Mouse (Mus musculus) heart, embryonic 14.5 days (tissue): ENCODE results near the gene Ccdc188. TPM values are rescaled to one million over a fixed set of nuclear protein-coding genes. Genes with fewer than 3 reads are reported as not detected.

ENCODE experiments used
- ATAC-seq: fragments of 200-750 bp; cut with Nextera tagmentation; 2 replicates; pipeline ENCODE4 v1.8.0; 2017; ENCODE audit warnings: low read depth, moderate TSS enrichment; ENCODE audit not compliant: insufficient number of reproducible peaks, insufficient read depth, low FRiP score
- H3K27ac ChIP-seq, 2 experiments: fragments of 200-500 bp in 1 of 2; fragments of 300-500 bp in 1 of 2; sonication (generic) in 1 of 2; replicated peaks in 1 of 2; 2 replicates each; pipeline ENCODE4 v1.5.1; 2012 to 2014; ENCODE audit warnings: low read depth in 2 of 2, low read length in 2 of 2, control low read depth in 1 of 2, mild to moderate bottlenecking in 1 of 2, mixed read lengths in 1 of 2; ENCODE audit not compliant: control insufficient read depth in 1 of 2, insufficient read depth in 1 of 2
- H3K27me3 ChIP-seq: fragments of 300-500 bp; sonication (generic); 2 replicates; pipeline ENCODE4 v1.6.1; 2014; ENCODE audit warnings: mild to moderate bottlenecking, low read length, control low read depth; ENCODE audit not compliant: control insufficient read depth, insufficient read depth
- H3K36me3 ChIP-seq: fragments of 300-500 bp; sonication (generic); 2 replicates; pipeline ENCODE4 v1.6.1; 2014; ENCODE audit warnings: mild to moderate bottlenecking, control low read depth, low read length, mixed read lengths; ENCODE audit not compliant: control insufficient read depth, insufficient read depth
- H3K4me1 ChIP-seq, 2 experiments: fragments of 200-500 bp in 1 of 2; fragments of 300-500 bp in 1 of 2; sonication (generic) in 1 of 2; 2 replicates each; pipeline ENCODE4 v1.6.1; 2012 to 2014; ENCODE audit warnings: low read length in 2 of 2, control low read depth in 1 of 2, mixed read lengths in 1 of 2; ENCODE audit not compliant: control insufficient read depth in 2 of 2, insufficient read depth in 2 of 2
- H3K4me2 ChIP-seq: fragments of 300-500 bp; sonication (generic); 2 replicates; pipeline ENCODE4 v1.6.1; 2014; ENCODE audit warnings: mild to moderate bottlenecking, low read length
- H3K4me3 ChIP-seq, 2 experiments: fragments of 200-500 bp in 1 of 2; fragments of 300-500 bp in 1 of 2; sonication (generic) in 1 of 2; 2 replicates each; pipeline ENCODE4 v1.5.1; 2012 to 2014; ENCODE audit warnings: low read length in 2 of 2, mild to moderate bottlenecking in 2 of 2, control low read depth in 1 of 2, low read depth in 1 of 2, moderate library complexity in 1 of 2; ENCODE audit not compliant: control insufficient read depth in 1 of 2, insufficient read depth in 1 of 2
- H3K9ac ChIP-seq: fragments of 300-500 bp; sonication (generic); 2 replicates; pipeline ENCODE4 v1.6.1; 2014; ENCODE audit warnings: mild to moderate bottlenecking, low read length
- H3K9me3 ChIP-seq: fragments of 300-500 bp; sonication (generic); 2 replicates; pipeline ENCODE4 v1.6.1; 2016; ENCODE audit warnings: low read length, control low read depth; ENCODE audit not compliant: control insufficient read depth
- WGBS: fragments of 180-500 bp; shearing (Covaris S2); extraction: QIAGEN DNeasy Blood & Tissue Kit; methylation state at CpG from one replicate; pipeline ENCODE4 v1.1.7; 2014; 5-methylcytosine and 5-hydroxymethylcytosine counted together
- polyA plus RNA-seq: library from polyadenylated mRNA; unstranded; fragments of >200 nt; fragmentation: Nextera tagmentation; extraction: Ambion mirVana; gene quantifications from 2 replicates; pipeline ENCODE4 v1.2.1, GENCODE M21; 2014

The Ccdc188 gene
- polyA plus RNA-seq, 1 experiment from 2014 or later = 0.30 TPM

- peak; percentile 6; the same call in 1 of the 2 replicates for ATAC-seq
Observed at GRCm38 (mm10) chr16:18249364-18249967, 31.8 kb downstream of the Ccdc188 start.

DNA sequence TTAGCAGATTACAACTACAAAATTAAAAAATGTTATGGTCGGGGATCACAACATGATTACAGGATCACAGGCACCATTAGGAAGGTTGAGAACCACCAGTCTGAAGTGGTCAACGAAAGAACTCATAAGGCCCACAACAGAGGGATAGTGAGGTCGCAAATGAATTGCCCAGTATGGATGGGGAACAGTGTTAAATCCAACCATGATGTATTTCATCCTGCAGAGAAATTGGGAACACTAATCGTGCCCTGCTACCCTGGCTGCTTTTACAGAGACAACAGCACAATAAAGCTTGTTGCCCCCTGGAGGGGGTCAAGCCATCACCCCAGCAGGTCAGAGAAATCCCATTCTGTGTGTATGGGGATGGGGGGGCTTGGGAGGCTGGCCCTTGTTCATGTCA, 32.6 kb downstream of the Ccdc188 start:
- peaks cover 74% of the 10 kb centered on the region for H3K36me3 ChIP-seq
- 66% methylated on average over 4 of the region's 4 CpGs for WGBS
- H3K27me3 ChIP-seq = no peaks in the 10 kb centered on the region
- no peaks in the 10 kb centered on the region for H3K9me3 ChIP-seq
- H3K9ac ChIP-seq = peak overlapping the region; percentile 94
- ATAC-seq = no peak
- H3K4me3 ChIP-seq = peak overlapping the region in 1 of 2 experiments; percentile 97; a peak in 2 of 4 replicates
- peak overlapping the region; percentile 96 for H3K4me2 ChIP-seq
- H3K4me1 ChIP-seq = peaks cover 10 to 33% of the 10 kb centered on the region in 2 experiments
- H3K27ac ChIP-seq = 0 out of 4 replicates have a peak overlapping the region, but pooled peaks of 1 of the 2 experiments have one; percentile 3

More at GRCm38 (mm10) chr16:18249364-18249967, 31.8 kb downstream of the Ccdc188 start:
- H3K4me2 ChIP-seq = peak overlapping the region; percentile 96
- H3K4me3 ChIP-seq = peak overlapping the region; percentile 79 to 97
- no peaks in the 10 kb centered on the region for H3K9me3 ChIP-seq
- peak overlapping the region; percentile 94 for H3K9ac ChIP-seq
- H3K36me3 ChIP-seq = peaks cover 74% of the 10 kb centered on the region
- WGBS = 4% methylated on average over 27 of the region's 27 CpGs
- no peaks in the 10 kb centered on the region for H3K27me3 ChIP-seq
- H3K27ac ChIP-seq = peak overlapping the region; percentile 93
- peaks cover 10 to 33% of the 10 kb centered on the region in 2 experiments for H3K4me1 ChIP-seq

DNA sequence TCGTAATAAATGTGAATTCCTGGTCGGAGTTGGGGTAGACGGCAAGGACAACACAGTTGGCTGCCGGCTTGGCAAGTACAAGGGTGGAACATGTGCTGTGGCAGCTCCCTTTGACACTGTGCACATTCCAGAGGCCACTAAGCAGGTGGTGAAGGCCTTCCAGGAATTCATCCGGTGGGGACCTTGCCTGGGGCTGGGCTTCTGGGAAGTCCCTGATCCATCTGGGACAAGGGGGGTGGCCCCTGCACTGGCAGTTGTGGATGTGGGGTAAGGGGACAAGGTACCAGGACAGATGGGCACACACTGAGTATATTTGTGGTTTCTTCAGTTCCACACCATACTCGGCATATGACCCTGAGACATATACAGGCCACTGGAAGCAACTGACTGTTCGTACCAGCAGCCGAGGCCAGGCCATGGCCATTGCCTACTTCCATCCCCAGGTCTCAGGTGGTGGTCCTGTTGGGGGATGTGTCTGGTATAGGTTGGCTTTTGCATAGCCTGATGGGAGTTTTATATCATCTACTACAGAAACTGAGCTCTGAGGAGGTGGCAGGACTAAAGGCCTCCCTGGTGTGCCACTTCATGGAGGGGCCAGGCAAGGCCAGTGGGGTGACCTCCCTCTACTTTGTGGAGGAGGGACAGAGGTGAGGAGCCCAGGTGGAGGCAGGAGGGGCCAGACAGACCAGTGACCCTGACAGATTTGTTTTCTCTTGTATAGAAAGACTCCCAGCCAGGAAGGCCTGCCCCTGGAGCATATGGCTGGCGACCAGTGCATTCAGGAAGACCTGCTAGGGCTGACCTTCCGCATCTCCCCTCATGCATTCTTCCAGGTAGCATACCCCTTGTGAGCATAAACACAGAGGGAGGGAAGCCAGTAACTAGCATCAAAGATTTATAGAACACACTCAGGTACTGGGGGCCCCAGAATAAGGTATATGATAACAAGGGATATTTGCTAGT, 33.4 kb downstream of the Ccdc188 start:
- H3K27ac ChIP-seq = no peak overlapping the region
- H3K9ac ChIP-seq = peak overlapping the region; percentile 49
- H3K9me3 ChIP-seq = no peaks in the 10 kb centered on the region
- ATAC-seq = no peak
- peak overlapping the region; percentile 96 for H3K4me2 ChIP-seq
- peaks cover 74% of the 10 kb centered on the region for H3K36me3 ChIP-seq
- no peak overlapping the region for H3K4me3 ChIP-seq
- peaks cover 10 to 33% of the 10 kb centered on the region in 2 experiments for H3K4me1 ChIP-seq
- H3K27me3 ChIP-seq = no peaks in the 10 kb centered on the region
- WGBS = 59% methylated on average over 10 of the region's 10 CpGs

DNA sequence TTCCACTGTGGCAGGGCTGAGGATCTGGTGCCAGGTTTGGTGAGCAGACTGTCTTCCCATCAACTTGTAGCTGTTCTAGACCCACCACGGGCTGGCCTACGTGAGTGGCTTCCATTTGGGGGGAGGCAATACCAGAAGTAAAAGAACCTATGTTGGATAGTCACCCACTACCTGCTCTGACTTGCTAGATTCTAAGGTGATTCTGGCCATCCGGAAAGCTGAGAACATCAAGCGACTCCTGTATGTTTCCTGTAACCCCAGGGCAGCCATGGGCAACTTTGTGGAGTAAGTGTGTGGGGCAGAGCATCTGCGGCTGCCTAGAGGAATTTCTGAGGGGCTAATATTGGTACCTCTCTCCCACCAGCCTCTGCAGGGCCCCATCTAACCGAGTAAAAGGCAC, 35.1 kb downstream of the Ccdc188 start:
- H3K36me3 ChIP-seq = peaks cover 79% of the 10 kb centered on the region
- 82% methylated on average over 6 of the region's 6 CpGs for WGBS
- no peak overlapping the region for H3K4me2 ChIP-seq
- H3K9ac ChIP-seq = no peak overlapping the region
- H3K9me3 ChIP-seq = no peaks in the 10 kb centered on the region
- no peaks in the 10 kb centered on the region for H3K27me3 ChIP-seq
- H3K4me3 ChIP-seq = no peak overlapping the region
- H3K27ac ChIP-seq = no peak overlapping the region
- H3K4me1 ChIP-seq = peaks cover 10 to 19% of the 10 kb centered on the region in 2 experiments
- no peak for ATAC-seq

- H3K27me3 ChIP-seq = no peaks in the 10 kb centered on the region
- no peak overlapping the region for H3K4me3 ChIP-seq
- peaks cover 10 to 19% of the 10 kb centered on the region in 2 experiments for H3K4me1 ChIP-seq
- H3K9ac ChIP-seq = no peak overlapping the region
- no peak for ATAC-seq
- H3K27ac ChIP-seq = no peak overlapping the region
- H3K36me3 ChIP-seq = peaks cover 90% of the 10 kb centered on the region
- H3K4me2 ChIP-seq = no peak overlapping the region
- WGBS = 86% methylated on average over 1 of the region's 1 CpGs
- H3K9me3 ChIP-seq = no peaks in the 10 kb centered on the region
Observed at GRCm38 (mm10) chr16:18253866-18254265, 36.2 kb downstream of the Ccdc188 start.

DNA sequence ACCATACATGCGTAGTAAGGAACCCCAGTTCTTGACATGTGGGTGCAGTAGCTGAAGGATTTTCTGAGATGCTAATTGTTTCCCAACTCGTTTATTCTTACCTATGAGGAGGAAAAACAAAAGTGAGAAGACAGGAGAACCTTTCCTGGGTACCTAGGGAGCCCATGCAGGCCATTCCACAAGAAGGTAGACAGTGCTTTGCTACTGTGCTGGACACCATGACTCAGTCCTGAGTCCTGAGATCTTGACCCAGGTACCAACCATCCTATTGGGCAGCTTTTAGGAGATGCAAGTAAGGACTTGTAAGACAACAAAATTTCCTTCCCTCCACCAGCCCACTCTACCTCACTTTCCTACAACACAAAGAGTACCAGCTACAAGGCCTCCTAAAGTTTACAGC, 40.5 kb downstream of the Ccdc188 start, which contains the start of gene Gm49776:
Gm49776 (minus strand) TSS at position 101 of the 400 bp plus-strand sequence.
- H3K27me3 ChIP-seq = no peaks in the 10 kb centered on the region
- H3K9me3 ChIP-seq = no peaks in the 10 kb centered on the region
- no peak within 1 kb of the TSS for H3K4me3 ChIP-seq
- no peak within 1 kb of the TSS for H3K27ac ChIP-seq
- WGBS = 90% methylated on average over 2 of the region's 2 CpGs
- no peaks in the 10 kb centered on the region for H3K4me1 ChIP-seq
- H3K4me2 ChIP-seq = no peak within 1 kb of the TSS
- H3K9ac ChIP-seq = no peak within 1 kb of the TSS
- H3K36me3 ChIP-seq = peaks cover 97% of the 10 kb centered on the region
- ATAC-seq = no peak

GRCm38 (mm10) chr16:18265024-18265423, 47.3 kb downstream of the Ccdc188 start:
- H3K9me3 ChIP-seq = no peaks in the 10 kb centered on the region
- ATAC-seq = no peak
- no peak overlapping the region for H3K9ac ChIP-seq
- no peaks in the 10 kb centered on the region for H3K27me3 ChIP-seq
- H3K4me1 ChIP-seq = no peaks in the 10 kb centered on the region
- WGBS = 86% methylated on average over 2 of the region's 2 CpGs
- H3K36me3 ChIP-seq = peaks cover 95% of the 10 kb centered on the region
- H3K4me2 ChIP-seq = no peak overlapping the region
- H3K4me3 ChIP-seq = no peak overlapping the region
- no peak overlapping the region for H3K27ac ChIP-seq
